In genomic region chr14:74936557-74937261, GRCm38 (mm10) we compare ENCODE assay signal across 12 mouse cellular contexts. TPM values are rescaled to one million over a fixed set of nuclear protein-coding genes. Genes with fewer than 3 reads are reported as not detected.
DNase-seq lines count a peak whose midpoint lies in the region; ATAC-seq lines count a peak whose summit lies in the region.
"Had no signal": no experiment of that assay in that cellular context is flagged by ENCODE, and none has a peak within 500 bp of the region (broad histone marks: within the 10 kb centered on the region; RNA-seq: fewer than 3 reads in every experiment).

No protein-coding gene starts in this region.

- H3K9me3 ChIP-seq in heart, embryonic 12.5 days (replicated peaks), result no peaks in the 10 kb centered on the region
- no peaks in the 10 kb centered on the region for H3K9me3 ChIP-seq in kidney, embryonic 16.5 days (ENCODE audit: low read length)
- H3K9me3 ChIP-seq: forebrain, embryonic 15.5 days; limb, embryonic 13.5 days had no signal

- no peak overlapping the region for H3K4me3 ChIP-seq in heart, embryonic 12.5 days
- no peak overlapping the region for H3K4me3 ChIP-seq in kidney, embryonic 16.5 days (ENCODE audit: low read length)
- H3K4me3 ChIP-seq: forebrain, embryonic 15.5 days; limb, embryonic 13.5 days had no signal

- DNase-seq in heart, adult 18-20 months, result peak; percentile 1 to 41
- peak; percentile 89 for DNase-seq in A20 (ENCODE audit: low read depth, low spot score)
- DNase-seq in adrenal gland, postnatal 14 days, result no peak
- no peak for DNase-seq in gastrocnemius, adult 18-20 months (ENCODE audit: low spot score)
- DNase-seq: kidney, postnatal 4 days; right cerebral cortex, postnatal 4 days had no signal

- 64% methylated on average over 2 of the region's 2 CpGs for WGBS in heart, embryonic 12.5 days
- 100% methylated on average over 2 of the region's 2 CpGs for WGBS in kidney, embryonic 16.5 days

- peaks cover 3% of the 10 kb centered on the region; the same call in 1 of the 2 replicates for H3K36me3 ChIP-seq in heart, embryonic 12.5 days
- peaks cover 7% of the 10 kb centered on the region for H3K36me3 ChIP-seq in kidney, embryonic 16.5 days (ENCODE audit: insufficient read depth, low read length)
- H3K36me3 ChIP-seq: forebrain, embryonic 15.5 days had no signal

- H3K27ac ChIP-seq in heart, embryonic 12.5 days (ENCODE audit: poor library complexity, severe bottlenecking), result no peak overlapping the region
- no peak overlapping the region for H3K27ac ChIP-seq in kidney, embryonic 16.5 days (ENCODE audit: low read length)
- H3K27ac ChIP-seq: forebrain, embryonic 15.5 days; limb, embryonic 13.5 days had no signal

- peaks cover 20% of the 10 kb centered on the region for H3K4me1 ChIP-seq in heart, embryonic 12.5 days (replicated peaks)
- peaks cover 3% of the 10 kb centered on the region for H3K4me1 ChIP-seq in kidney, embryonic 16.5 days (ENCODE audit: insufficient read depth, low read length)
- H3K4me1 ChIP-seq: forebrain, embryonic 15.5 days had no signal

- no peak overlapping the region for H3K4me2 ChIP-seq in heart, embryonic 12.5 days
- no peak overlapping the region for H3K4me2 ChIP-seq in kidney, embryonic 16.5 days (replicated peaks; ENCODE audit: low read depth, low read length)
- H3K4me2 ChIP-seq: forebrain, embryonic 15.5 days; limb, embryonic 13.5 days had no signal

- H3K9ac ChIP-seq in heart, embryonic 12.5 days, result no peak overlapping the region
- no peak overlapping the region for H3K9ac ChIP-seq in kidney, embryonic 16.5 days (replicated peaks; ENCODE audit: low read length)
- H3K9ac ChIP-seq: forebrain, embryonic 15.5 days; limb, embryonic 13.5 days had no signal

- no peaks in the 10 kb centered on the region for H3K27me3 ChIP-seq in heart, embryonic 12.5 days (replicated peaks)
- no peaks in the 10 kb centered on the region for H3K27me3 ChIP-seq in kidney, embryonic 16.5 days (ENCODE audit: insufficient read depth, low read length)
- H3K27me3 ChIP-seq: forebrain, embryonic 15.5 days had no signal

- no peak for ATAC-seq in heart, embryonic 12.5 days (ENCODE audit: insufficient number of reproducible peaks, low FRiP score)
- ATAC-seq in common myeloid progenitor, adult 5-6 weeks (replicated peaks; ENCODE audit: low read depth, poor library complexity, severe bottlenecking), result peak; percentile 86
- peak; percentile 79 for ATAC-seq in megakaryocyte, adult 5-6 weeks (ENCODE audit: poor library complexity, severe bottlenecking)
- no peak for ATAC-seq in kidney, embryonic 16.5 days (ENCODE audit: low FRiP score, low TSS enrichment)
- ATAC-seq: forebrain, embryonic 15.5 days had no signal

RNA-seq across cellular contexts. Expression of gene Lrch1, which starts 11.0 kb away (rescaled TPM):
- 10 to 100 TPM; 11.8 to 14.3 TPM for total RNA-seq in heart, adult 18-20 months (2021)
- polyA plus RNA-seq in heart, embryonic 12.5 days (2016; fragmentation: Nextera tagmentation; extraction: Ambion mirVana), result 16.2 and 16.6 TPM in 2 replicates
- 15.9 and 16.8 TPM in 2 replicates for total RNA-seq in common myeloid progenitor, adult 5-6 weeks (2017)
- total RNA-seq in megakaryocyte, adult 5-6 weeks (2015), result 16.8 and 19.5 TPM in 2 replicates
- total RNA-seq in megakaryocyte, adult 5-6 weeks (2017), result 17.2 and 18.2 TPM in 2 replicates
- 18.3 and 24.5 TPM in 2 replicates for polyA plus RNA-seq in kidney, embryonic 16.5 days (2015; fragmentation: Nextera tagmentation; extraction: Ambion mirVana)
- total RNA-seq in adrenal gland, postnatal 14 days (2021), result 14.6 and 17.3 TPM in 2 replicates
- total RNA-seq in gastrocnemius, adult 18-20 months (2021), result 1 to 10 TPM; 2.5 to 3.0 TPM

Comparison
In these comparisons a context has a peak if more than half of its experiments do, and no peak if none do; other contexts are left out.
1. DNase-seq: peak in heart, adult 18-20 months (2 of 2) and A20 (single experiment); none in adrenal gland, postnatal 14 days (single experiment) and gastrocnemius, adult 18-20 months (single experiment).
2. ATAC-seq: peak in common myeloid progenitor, adult 5-6 weeks (single experiment) and megakaryocyte, adult 5-6 weeks (single experiment); none in heart, embryonic 12.5 days (single experiment) and kidney, embryonic 16.5 days (single experiment).